In the genomic region with DNA sequence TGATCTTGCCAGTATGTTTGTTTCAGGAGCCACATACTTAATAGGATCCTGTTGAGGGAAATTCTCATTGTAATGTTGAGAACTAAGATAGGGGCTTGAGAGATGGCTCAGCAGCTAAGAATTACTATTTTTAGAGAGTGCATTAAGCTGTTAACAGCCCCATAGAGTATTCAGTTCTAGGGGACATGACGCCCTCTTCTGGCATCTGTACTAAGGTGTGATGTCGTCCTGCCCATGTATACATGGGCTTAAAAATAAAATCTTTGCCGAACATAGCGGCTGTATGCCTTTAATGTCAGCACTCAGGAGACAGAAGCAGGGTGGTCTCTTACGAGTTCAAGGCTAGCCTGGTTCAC, we compare ENCODE assay signal across 7 mouse cellular contexts. TPM values are rescaled to one million over a fixed set of nuclear protein-coding genes. Genes with fewer than 3 reads are reported as not detected.
DNase-seq lines count a peak whose midpoint lies in the region; ATAC-seq lines count a peak whose summit lies in the region.

No protein-coding gene starts in this region.

- no peaks in the 10 kb centered on the region for H3K27me3 ChIP-seq in forebrain, embryonic 11.5 days (ENCODE audit: control insufficient read depth, insufficient read depth, low read length)
- no peaks in the 10 kb centered on the region for H3K27me3 ChIP-seq in liver, embryonic 13.5 days

- no peaks in the 10 kb centered on the region for H3K4me1 ChIP-seq in forebrain, embryonic 11.5 days (replicated peaks; ENCODE audit: control insufficient read depth, insufficient read depth, low read length)
- H3K4me1 ChIP-seq in liver, embryonic 13.5 days (replicated peaks) = peaks cover 32% of the 10 kb centered on the region

- peak; percentile 22 for DNase-seq in retina, adult 2 months (ENCODE audit: low read depth, low spot score)
- DNase-seq in retina, embryonic 14.5 days (ENCODE audit: low spot score) = no peak
- no peak for DNase-seq in forebrain, embryonic 11.5 days (ENCODE audit: low spot score)
- DNase-seq in liver, embryonic 13.5 days = no peak
- no peak for DNase-seq in right cerebral cortex, postnatal 25 days
- DNase-seq in urinary bladder, adult 18-20 months (ENCODE audit: low spot score in 2 of 2) = no peak
- DNase-seq in gastrocnemius, adult 18-20 months (ENCODE audit: low spot score) = no peak

- peak overlapping the region; percentile 80; the same call in 1 of the 2 replicates for H3K4me2 ChIP-seq in forebrain, embryonic 11.5 days (ENCODE audit: low read depth, low read length, severe bottlenecking)
- H3K4me2 ChIP-seq in liver, embryonic 13.5 days = peak overlapping the region; percentile 79

- no peaks in the 10 kb centered on the region for H3K36me3 ChIP-seq in forebrain, embryonic 11.5 days (ENCODE audit: control insufficient read depth, insufficient read depth, low read length)
- H3K36me3 ChIP-seq in liver, embryonic 13.5 days = peaks cover 10% of the 10 kb centered on the region

- no peak overlapping the region for H3K27ac ChIP-seq in forebrain, embryonic 11.5 days (ENCODE audit: low read depth, low read length)
- no peak overlapping the region for H3K27ac ChIP-seq in liver, embryonic 13.5 days

- peak overlapping the region; percentile 80 for H3K4me3 ChIP-seq in forebrain, embryonic 11.5 days (ENCODE audit: low read depth, low read length)
- H3K4me3 ChIP-seq in liver, embryonic 13.5 days (replicated peaks) = peak overlapping the region; percentile 97

- WGBS in forebrain, embryonic 11.5 days = 2% methylated on average over 5 of the region's 5 CpGs
- WGBS in liver, embryonic 13.5 days (ENCODE audit: insufficient replicate concordance) = 6% methylated on average over 5 of the region's 5 CpGs

- no peak overlapping the region for H3K9ac ChIP-seq in forebrain, embryonic 11.5 days (ENCODE audit: low read length)
- H3K9ac ChIP-seq in liver, embryonic 13.5 days = peak overlapping the region; percentile 44; the same call in 1 of the 2 replicates

- no peak for ATAC-seq in forebrain, embryonic 11.5 days (replicated peaks; ENCODE audit: low FRiP score)
- peak; percentile 16 for ATAC-seq in liver, embryonic 13.5 days (ENCODE audit: low read depth)

- no peaks in the 10 kb centered on the region for H3K9me3 ChIP-seq in forebrain, embryonic 11.5 days (ENCODE audit: control insufficient read depth, low read length)
- H3K9me3 ChIP-seq in liver, embryonic 13.5 days (replicated peaks) = no peaks in the 10 kb centered on the region

RNA-seq across cellular contexts. Expression of a gene that starts 0.3 kb away (rescaled TPM):
- 5.3 and 7.1 TPM in 2 replicates for polyA plus RNA-seq in forebrain, embryonic 11.5 days (2014; fragmentation: Nextera tagmentation; extraction: Ambion mirVana)
- polyA plus RNA-seq in liver, embryonic 13.5 days (2015; fragmentation: Nextera tagmentation; extraction: Ambion mirVana) = 4.0 and 4.5 TPM in 2 replicates
- 1 to 10 TPM; 7.9 to 8.8 TPM for total RNA-seq in gastrocnemius, adult 18-20 months (2021)

RNA-seq across cellular contexts. Expression of a gene that starts 4.0 kb away (rescaled TPM):
- polyA plus RNA-seq in forebrain, embryonic 11.5 days (2014; fragmentation: Nextera tagmentation; extraction: Ambion mirVana) = 0.15 and 0.25 TPM in 2 replicates
- polyA plus RNA-seq in liver, embryonic 13.5 days (2015; fragmentation: Nextera tagmentation; extraction: Ambion mirVana) = 0.06 and 0.15 TPM in 2 replicates
- 100 to 1,000 TPM; 325 to 384 TPM for total RNA-seq in gastrocnemius, adult 18-20 months (2021)
